ENCODE assay signal across 11 mouse cellular contexts in genomic region chr14:74820180-74820813, GRCm38 (mm10).
DNase-seq lines count a peak whose midpoint lies in the region; ATAC-seq and TF ChIP-seq lines count a peak whose summit lies in the region.
"Had no signal": no experiment of that assay in that cellular context is flagged by ENCODE, and none has a peak within 500 bp of the region (broad histone marks: within the 10 kb centered on the region; RNA-seq: fewer than 3 reads in every experiment).

No protein-coding gene starts in this region.

- no peak for TF ChIP-seq POLR2A in liver, adult 2 months (IDR thresholded peaks at IDR 0.05; ENCODE audit: extremely low read depth, insufficient read depth, low read length)

- peaks cover 11% of the 10 kb centered on the region for H3K36me3 ChIP-seq in liver, adult 2 months (ENCODE audit: control insufficient read depth, insufficient read depth, low read length)
- peaks cover 4% of the 10 kb centered on the region; the same call in 1 of the 2 replicates for H3K36me3 ChIP-seq in midbrain, embryonic 14.5 days (ENCODE audit: control insufficient read depth, insufficient read depth, low read length)

- intact Hi-C loops in left cerebral cortex, postnatal 4 days (cut with DNase I): no loop called here
- intact Hi-C loops in left cerebral cortex, adult 2 months (cut with DNase I): no loop called here

- no peak overlapping the region for H3K4me3 ChIP-seq in left cerebral cortex, adult 2 months
- no peak overlapping the region for H3K4me3 ChIP-seq in liver, adult 2 months (ENCODE audit: insufficient read depth, low read depth, low read length)
- H3K4me3 ChIP-seq in midbrain, embryonic 14.5 days (replicated peaks; ENCODE audit: low read depth, low read length): no peak overlapping the region
- H3K4me3 ChIP-seq: intestine, embryonic 15.5 days; megakaryocyte, embryonic 14.5 days had no signal

- H3K79me2 ChIP-seq in liver, adult 2 months (ENCODE audit: control insufficient read depth, insufficient read depth, low read length): no peaks in the 10 kb centered on the region

- TF ChIP-seq CTCF in left cerebral cortex, adult 2 months (IDR thresholded peaks at IDR 0.05): no peak
- no peak for TF ChIP-seq CTCF in liver, adult 2 months (IDR thresholded peaks at IDR 0.05; ENCODE audit: low read depth, low read length)

- ATAC-seq in megakaryocyte-erythroid progenitor cell, adult 5-6 weeks (replicated peaks; ENCODE audit: low FRiP score, low TSS enrichment, poor library complexity, severe bottlenecking): peak; percentile 97
- ATAC-seq in midbrain, embryonic 14.5 days (ENCODE audit: low FRiP score, low TSS enrichment): no peak
- ATAC-seq: intestine, embryonic 15.5 days had no signal

- WGBS in liver, adult 2 months: 86% methylated on average over 11 of the region's 11 CpGs
- 81% methylated on average over 11 of the region's 11 CpGs for WGBS in midbrain, embryonic 14.5 days

- H3K9ac ChIP-seq in liver, adult 2 months (ENCODE audit: low read depth, low read length): no peak overlapping the region
- no peak overlapping the region for H3K9ac ChIP-seq in midbrain, embryonic 14.5 days (replicated peaks; ENCODE audit: low read length)
- H3K9ac ChIP-seq: intestine, embryonic 15.5 days had no signal

- no peaks in the 10 kb centered on the region for H3K9me3 ChIP-seq in midbrain, embryonic 14.5 days (ENCODE audit: control insufficient read depth, low read length)
- H3K9me3 ChIP-seq: intestine, embryonic 15.5 days; megakaryocyte, embryonic 14.5 days had no signal

- H3K27me3 ChIP-seq in liver, adult 2 months (ENCODE audit: control insufficient read depth, insufficient read depth, low read length): no peaks in the 10 kb centered on the region
- H3K27me3 ChIP-seq in midbrain, embryonic 14.5 days (ENCODE audit: control insufficient read depth, insufficient read depth, low read length): no peaks in the 10 kb centered on the region
- H3K27me3 ChIP-seq: intestine, embryonic 15.5 days; megakaryocyte, embryonic 14.5 days had no signal

- no peaks in the 10 kb centered on the region for H3K4me1 ChIP-seq in liver, adult 2 months (ENCODE audit: control insufficient read depth, insufficient read depth, low read length)
- H3K4me1 ChIP-seq in midbrain, embryonic 14.5 days (ENCODE audit: control insufficient read depth, insufficient read depth, low read length): 0 out of 2 replicates have a peak, but pooled peaks cover 5% of the 10 kb centered on the region
- H3K4me1 ChIP-seq: intestine, embryonic 15.5 days; megakaryocyte, embryonic 14.5 days had no signal

- no peak overlapping the region for H3K4me2 ChIP-seq in midbrain, embryonic 14.5 days (ENCODE audit: low read length)
- H3K4me2 ChIP-seq: intestine, embryonic 15.5 days had no signal

- H3K27ac ChIP-seq in left cerebral cortex, adult 2 months: no peak overlapping the region
- no peak overlapping the region for H3K27ac ChIP-seq in liver, adult 2 months (replicated peaks; ENCODE audit: insufficient read depth, low read depth, low read length)
- H3K27ac ChIP-seq in midbrain, embryonic 14.5 days (replicated peaks; ENCODE audit: low read depth, low read length): no peak overlapping the region
- H3K27ac ChIP-seq: intestine, embryonic 15.5 days had no signal

- DNase-seq in left cerebral cortex, postnatal 4 days: peak; percentile 47
- DNase-seq in left cerebral cortex, adult 2 months (ENCODE audit: extremely low spot score in 1 of 2, low spot score in 2 of 2): no peak
- peak; percentile 51 to 61 for DNase-seq in heart, adult 18-20 months
- DNase-seq in liver, adult 2 months (ENCODE audit: extremely low read depth, low read depth, low spot score): peak; percentile 9
- DNase-seq in midbrain, embryonic 14.5 days: no peak
- no peak for DNase-seq in ovary, postnatal 36 days (ENCODE audit: low spot score)
- DNase-seq in kidney, adult 8-10 months: no peak
- DNase-seq: adrenal gland, adult 2 months had no signal

Comparison
In these comparisons a context has a peak if more than half of its experiments do, and no peak if none do; other contexts are left out.
1. DNase-seq: peak in left cerebral cortex, postnatal 4 days (single experiment), heart, adult 18-20 months (2 of 2) and liver, adult 2 months (single experiment); none in left cerebral cortex, adult 2 months (0 of 2), midbrain, embryonic 14.5 days (single experiment), ovary, postnatal 36 days (single experiment) and kidney, adult 8-10 months (0 of 2).